Mouse (Mus musculus) stomach, adult 2 months (tissue): ENCODE data around the gene Anp32e. TPM values are rescaled to one million over a fixed set of nuclear protein-coding genes. Genes with fewer than 3 reads are reported as not detected.

ENCODE experiments used
- polyA plus RNA-seq: library from polyadenylated mRNA; depleted of rRNA; stranded (reverse); fragments of >200 nt; gene quantifications from 2 replicates; pipeline ENCODE4 v1.2.3, GENCODE M21; 2012; rRNA removed

Anp32e gene
- polyA plus RNA-seq: 1.9 and 2.2 TPM in 2 replicates

GRCm38 (mm10) chr3:95928658-95929503, at the start of gene Anp32e:
TSS of gene Anp32e (plus strand) at chr3:95929246.

GRCm38 (mm10) chr3:95881979-95882815, 46.8 kb upstream of the Anp32e start, which contains the start of gene Ciart:
TSS of gene Ciart (minus strand) at chr3:95882251.

GRCm38 (mm10) chr3:95891211-95892065, 37.6 kb upstream of the Anp32e start, which contains the start of gene BC028528:
TSS of gene BC028528 (minus strand) at chr3:95892005.

GRCm38 (mm10) chr3:95893606-95894316, 35.3 kb upstream of the Anp32e start, which contains the start of gene Aph1a:
TSS of gene Aph1a (plus strand) at chr3:95893969.

GRCm38 (mm10) chr3:95904568-95904967, 24.5 kb upstream of the Anp32e start, which contains the start of gene Car14:
TSS of gene Car14 (minus strand) at chr3:95904691.

GRCm38 (mm10) chr3:95995802-95996428, 66.9 kb downstream of the Anp32e start, which contains the start of gene Plekho1:
TSS of gene Plekho1 (minus strand) at chr3:95996001.

Other genes with a start within 250 kb of the Anp32e start
- 28.5 and 29.1 TPM in 2 replicates for gene Adamtsl4, start 241.3 kb upstream of the Anp32e start, polyA plus RNA-seq
- gene Ecm1, start 189.7 kb upstream of the Anp32e start, polyA plus RNA-seq: 282 and 316 TPM in 2 replicates
- gene Tars2, start 169.0 kb upstream of the Anp32e start, polyA plus RNA-seq: 17.0 and 18.6 TPM in 2 replicates
- gene Rprd2, start 110.4 kb upstream of the Anp32e start, polyA plus RNA-seq: 1.9 and 2.9 TPM in 2 replicates
- 3.7 and 4.7 TPM in 2 replicates for gene Prpf3, start 73.4 kb upstream of the Anp32e start, polyA plus RNA-seq
- gene Mrps21, start 57.7 kb upstream of the Anp32e start, polyA plus RNA-seq: 9.8 and 11.2 TPM in 2 replicates
- 0.98 and 1.3 TPM in 2 replicates for gene Ciart, start 47.0 kb upstream of the Anp32e start, polyA plus RNA-seq
- 0.78 and 1.1 TPM in 2 replicates for gene BC028528, start 37.2 kb upstream of the Anp32e start, polyA plus RNA-seq
- 135 and 156 TPM in 2 replicates for gene Aph1a, start 35.3 kb upstream of the Anp32e start, polyA plus RNA-seq
- gene Car14, start 24.6 kb upstream of the Anp32e start, polyA plus RNA-seq: 2.1 and 2.2 TPM in 2 replicates
- gene Plekho1, start 66.8 kb downstream of the Anp32e start, polyA plus RNA-seq: 21.5 and 24.7 TPM in 2 replicates
- 1.4 and 1.6 TPM in 2 replicates for gene Vps45, start 129.2 kb downstream of the Anp32e start, polyA plus RNA-seq
- gene Otud7b, start 175.3 kb downstream of the Anp32e start, polyA plus RNA-seq: 6.0 and 7.2 TPM in 2 replicates
- 4.0 and 4.3 TPM in 2 replicates for gene Mtmr11, start 232.8 kb downstream of the Anp32e start, polyA plus RNA-seq
- gene Sf3b4, start 243.1 kb downstream of the Anp32e start, polyA plus RNA-seq: 55.2 and 66.1 TPM in 2 replicates